Mouse (Mus musculus): ENCODE results near the gene Hsd17b2. TPM values are rescaled to one million over a fixed set of nuclear protein-coding genes. Genes with fewer than 3 reads are reported as not detected.

Hsd17b2 gene
- polyA plus RNA-seq, 1 experiment from 2014 or later: not detected

GRCm38 (mm10) chr8:117771115-117771836 lies 69.6 kb downstream of the Hsd17b2 start:
- DNase-seq (ENCODE audit: low spot score): no peak
- 86% methylated on average over 9 of the region's 9 CpGs for WGBS

GRCm38 (mm10) chr8:117772126-117772525 lies 70.4 kb downstream of the Hsd17b2 start:
- Histone ChIP-seq H3K4me3 (ENCODE audit: low read depth, low read length) (no peak overlapping the region), H3K9me3 (ENCODE audit: control insufficient read depth, low read length) (no peaks in the 10 kb centered on the region), H3K27ac (ENCODE audit: low read depth, low read length) (no peak overlapping the region), H3K27me3 (ENCODE audit: control insufficient read depth, insufficient read depth, low read length) (no peaks in the 10 kb centered on the region), H3K4me2 (ENCODE audit: low read depth, low read length, severe bottlenecking) (no peak overlapping the region), H3K4me1 (replicated peaks; ENCODE audit: control insufficient read depth, insufficient read depth, low read length) (no peaks in the 10 kb centered on the region), H3K9ac (ENCODE audit: low read length) (no peak overlapping the region), H3K36me3 (ENCODE audit: control insufficient read depth, insufficient read depth, low read length) (no peaks in the 10 kb centered on the region)
- WGBS: 56% methylated on average over 2 of the region's 2 CpGs
- peak; percentile 62 for DNase-seq (ENCODE audit: low spot score)
- no peak for ATAC-seq (replicated peaks; ENCODE audit: low FRiP score)

More at GRCm38 (mm10) chr8:117771115-117771836, 69.6 kb downstream of the Hsd17b2 start:
- Histone ChIP-seq H3K4me3 (ENCODE audit: low read depth, low read length) (no peak overlapping the region), H3K9ac (ENCODE audit: low read length) (no peak overlapping the region), H3K4me1 (replicated peaks; ENCODE audit: control insufficient read depth, insufficient read depth, low read length) (no peaks in the 10 kb centered on the region), H3K4me2 (ENCODE audit: low read depth, low read length, severe bottlenecking) (no peak overlapping the region), H3K36me3 (ENCODE audit: control insufficient read depth, insufficient read depth, low read length) (no peaks in the 10 kb centered on the region), H3K27ac (ENCODE audit: low read depth, low read length) (no peak overlapping the region), H3K27me3 (ENCODE audit: control insufficient read depth, insufficient read depth, low read length) (no peaks in the 10 kb centered on the region), H3K9me3 (ENCODE audit: control insufficient read depth, low read length) (no peaks in the 10 kb centered on the region)
- ATAC-seq (replicated peaks; ENCODE audit: low FRiP score): no peak

GRCm38 (mm10) chr8:117772597-117772996 lies 70.9 kb downstream of the Hsd17b2 start:
- ATAC-seq (replicated peaks; ENCODE audit: low FRiP score) (no peak), DNase-seq (ENCODE audit: low spot score) (no peak)
- 51% methylated on average over 2 of the region's 2 CpGs for WGBS
- Histone ChIP-seq H3K4me2 (ENCODE audit: low read depth, low read length, severe bottlenecking) (no peak overlapping the region), H3K9me3 (ENCODE audit: control insufficient read depth, low read length) (no peaks in the 10 kb centered on the region), H3K27me3 (ENCODE audit: control insufficient read depth, insufficient read depth, low read length) (no peaks in the 10 kb centered on the region), H3K4me3 (ENCODE audit: low read depth, low read length) (no peak overlapping the region), H3K9ac (ENCODE audit: low read length) (no peak overlapping the region), H3K27ac (ENCODE audit: low read depth, low read length) (no peak overlapping the region), H3K36me3 (ENCODE audit: control insufficient read depth, insufficient read depth, low read length) (no peaks in the 10 kb centered on the region), H3K4me1 (replicated peaks; ENCODE audit: control insufficient read depth, insufficient read depth, low read length) (no peaks in the 10 kb centered on the region)

- no peak overlapping the region for H3K4me3 ChIP-seq (ENCODE audit: low read depth, low read length)
- H3K9ac ChIP-seq (ENCODE audit: low read length): no peak overlapping the region
- ATAC-seq (replicated peaks; ENCODE audit: low FRiP score): no peak
- H3K36me3 ChIP-seq (ENCODE audit: control insufficient read depth, insufficient read depth, low read length): no peaks in the 10 kb centered on the region
- H3K4me2 ChIP-seq (ENCODE audit: low read depth, low read length, severe bottlenecking): no peak overlapping the region
- no peak for DNase-seq (ENCODE audit: low spot score)
- H3K27ac ChIP-seq (ENCODE audit: low read depth, low read length): no peak overlapping the region
- H3K9me3 ChIP-seq (ENCODE audit: control insufficient read depth, low read length): no peaks in the 10 kb centered on the region
- WGBS: 47% methylated on average over 10 of the region's 10 CpGs
- no peaks in the 10 kb centered on the region for H3K4me1 ChIP-seq (replicated peaks; ENCODE audit: control insufficient read depth, insufficient read depth, low read length)
- no peaks in the 10 kb centered on the region for H3K27me3 ChIP-seq (ENCODE audit: control insufficient read depth, insufficient read depth, low read length)
These were observed 73.9 kb downstream of the Hsd17b2 start for GRCm38 (mm10) chr8:117775626-117776025.

- Histone ChIP-seq H3K9ac (ENCODE audit: low read length) (no peak overlapping the region), H3K36me3 (ENCODE audit: control insufficient read depth, insufficient read depth, low read length) (no peaks in the 10 kb centered on the region), H3K27ac (ENCODE audit: low read depth, low read length) (no peak overlapping the region), H3K4me2 (ENCODE audit: low read depth, low read length, severe bottlenecking) (no peak overlapping the region), H3K27me3 (ENCODE audit: control insufficient read depth, insufficient read depth, low read length) (no peaks in the 10 kb centered on the region), H3K9me3 (ENCODE audit: control insufficient read depth, low read length) (no peaks in the 10 kb centered on the region), H3K4me3 (ENCODE audit: low read depth, low read length) (no peak overlapping the region), H3K4me1 (replicated peaks; ENCODE audit: control insufficient read depth, insufficient read depth, low read length) (no peaks in the 10 kb centered on the region)
- DNase-seq (ENCODE audit: low spot score) (no peak), ATAC-seq (replicated peaks; ENCODE audit: low FRiP score) (no peak)
- WGBS: 89% methylated on average over 10 of the region's 10 CpGs
These were observed 74.4 kb downstream of the Hsd17b2 start for GRCm38 (mm10) chr8:117776075-117776474.

- no peak overlapping the region for H3K27ac ChIP-seq (ENCODE audit: low read depth, low read length)
- H3K4me3 ChIP-seq (ENCODE audit: low read depth, low read length): no peak overlapping the region
- WGBS: 83% methylated on average over 11 of the region's 11 CpGs
- ATAC-seq (replicated peaks; ENCODE audit: low FRiP score) (no peak), DNase-seq (ENCODE audit: low spot score) (no peak)
- H3K4me2 ChIP-seq (ENCODE audit: low read depth, low read length, severe bottlenecking): no peak overlapping the region
- H3K36me3 ChIP-seq (ENCODE audit: control insufficient read depth, insufficient read depth, low read length): no peaks in the 10 kb centered on the region
- H3K27me3 ChIP-seq (ENCODE audit: control insufficient read depth, insufficient read depth, low read length): no peaks in the 10 kb centered on the region
- H3K9ac ChIP-seq (ENCODE audit: low read length): no peak overlapping the region
- no peaks in the 10 kb centered on the region for H3K9me3 ChIP-seq (ENCODE audit: control insufficient read depth, low read length)
- H3K4me1 ChIP-seq (replicated peaks; ENCODE audit: control insufficient read depth, insufficient read depth, low read length): no peaks in the 10 kb centered on the region
These were observed 77.0 kb downstream of the Hsd17b2 start for GRCm38 (mm10) chr8:117778531-117779322.

- H3K9me3 ChIP-seq (ENCODE audit: control insufficient read depth, low read length): no peaks in the 10 kb centered on the region
- no peak for ATAC-seq (replicated peaks; ENCODE audit: low FRiP score)
- no peaks in the 10 kb centered on the region for H3K27me3 ChIP-seq (ENCODE audit: control insufficient read depth, insufficient read depth, low read length)
- H3K4me2 ChIP-seq (ENCODE audit: low read depth, low read length, severe bottlenecking): no peak overlapping the region
- WGBS: 82% methylated on average over 6 of the region's 6 CpGs
- H3K4me3 ChIP-seq (ENCODE audit: low read depth, low read length): no peak overlapping the region
- no peaks in the 10 kb centered on the region for H3K36me3 ChIP-seq (ENCODE audit: control insufficient read depth, insufficient read depth, low read length)
- H3K27ac ChIP-seq (ENCODE audit: low read depth, low read length): no peak overlapping the region
- DNase-seq (ENCODE audit: low spot score): no peak
- no peaks in the 10 kb centered on the region for H3K4me1 ChIP-seq (replicated peaks; ENCODE audit: control insufficient read depth, insufficient read depth, low read length)
- no peak overlapping the region for H3K9ac ChIP-seq (ENCODE audit: low read length)
These were observed 77.6 kb downstream of the Hsd17b2 start for GRCm38 (mm10) chr8:117779344-117779743.

- no peak overlapping the region for H3K4me2 ChIP-seq (ENCODE audit: low read depth, low read length, severe bottlenecking)
- no peaks in the 10 kb centered on the region for H3K4me1 ChIP-seq (replicated peaks; ENCODE audit: control insufficient read depth, insufficient read depth, low read length)
- no peaks in the 10 kb centered on the region for H3K9me3 ChIP-seq (ENCODE audit: control insufficient read depth, low read length)
- WGBS: 70% methylated on average over 6 of the region's 6 CpGs
- H3K27ac ChIP-seq (ENCODE audit: low read depth, low read length): no peak overlapping the region
- ATAC-seq (replicated peaks; ENCODE audit: low FRiP score): no peak
- H3K36me3 ChIP-seq (ENCODE audit: control insufficient read depth, insufficient read depth, low read length): no peaks in the 10 kb centered on the region
- peak; percentile 41 for DNase-seq (ENCODE audit: low spot score)
- H3K4me3 ChIP-seq (ENCODE audit: low read depth, low read length): no peak overlapping the region
- no peak overlapping the region for H3K9ac ChIP-seq (ENCODE audit: low read length)
- H3K27me3 ChIP-seq (ENCODE audit: control insufficient read depth, insufficient read depth, low read length): no peaks in the 10 kb centered on the region
These were observed 79.8 kb downstream of the Hsd17b2 start for GRCm38 (mm10) chr8:117781375-117782129.

All from forebrain, embryonic 11.5 days (tissue).